Mouse (Mus musculus) gastrocnemius, postnatal 14 days (tissue): Measurements from ENCODE around the gene Necap2. TPM values are rescaled to one million over a fixed set of nuclear protein-coding genes. Genes with fewer than 3 reads are reported as not detected.

Source experiments
- DNase-seq: peaks from one replicate; pipeline ENCODE4 v3.0.0; 2021; ENCODE audit warnings: mixed read lengths
- intact Hi-C: fragments of 180-260 bp; cut with DNase I; formaldehyde crosslinking; loops from one replicate; pipeline ENCODE4 v1.15.1; 2025; ENCODE audit warnings: low total_unique reads
- total RNA-seq, 2 experiments: library from RNA; stranded (reverse); gene quantifications; 2 replicates each; pipeline ENCODE4 v1.2.3; 2021

Necap2 gene
- total RNA-seq, 2 experiments from 2014 or later: 19.9 to 21.7 TPM

DNA sequence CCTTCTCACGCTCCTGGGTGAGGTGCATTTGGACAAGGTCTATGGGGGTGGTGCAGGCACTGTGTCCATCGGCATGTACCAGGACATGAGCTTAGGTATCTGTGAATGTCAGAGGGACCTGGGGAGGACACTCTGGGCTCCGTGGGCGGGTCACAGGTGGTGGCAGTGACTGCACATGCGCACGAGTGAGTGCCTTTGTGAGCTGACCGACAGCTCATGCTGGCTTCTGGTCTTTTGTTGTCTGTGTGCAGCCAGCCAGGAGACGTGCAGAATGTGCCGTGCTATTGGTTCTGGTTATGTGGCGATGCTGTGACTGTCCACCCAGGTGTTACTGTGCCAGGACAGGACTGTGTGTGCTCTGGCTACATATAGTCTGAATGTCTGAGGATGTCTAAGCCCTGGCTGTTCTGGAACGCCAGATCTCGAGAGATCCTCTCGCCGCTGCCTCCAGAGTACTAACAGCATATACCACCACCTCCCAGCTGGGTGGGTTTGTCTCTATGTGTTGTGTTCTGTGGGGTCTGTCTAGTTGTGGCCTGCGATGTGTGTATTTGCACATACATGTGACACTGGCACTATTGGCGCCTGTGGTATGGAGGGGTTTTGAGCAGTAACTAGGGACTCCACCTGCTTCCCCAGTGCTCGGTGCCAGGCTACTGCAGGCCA, 29.2 kb downstream of the Necap2 start:
- intact Hi-C loops: no loop called here
- no peak for DNase-seq

- peak; percentile 47 for DNase-seq
- intact Hi-C loops: no loop called here
Measured at GRCm38 (mm10) chr4:141044816-141045215, 33.3 kb downstream of the Necap2 start.

DNA sequence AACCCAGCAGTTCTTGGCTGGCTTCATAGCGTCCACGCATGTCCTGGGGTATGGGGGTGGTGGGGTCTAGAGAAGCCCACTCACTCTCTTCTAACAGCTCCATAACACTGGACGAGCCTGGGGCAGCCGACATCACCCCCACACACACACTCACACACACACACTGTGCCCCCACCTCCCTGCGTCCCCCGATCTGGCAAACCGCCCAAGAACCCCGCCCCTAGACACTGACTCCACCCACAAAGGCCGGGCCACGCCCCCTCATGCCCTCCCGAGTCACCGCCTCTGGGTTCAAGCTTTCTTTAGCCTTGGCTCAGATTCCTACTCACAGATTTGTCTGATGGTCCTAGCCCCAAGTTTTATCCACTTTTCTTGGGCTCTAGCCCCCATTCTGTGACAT, 37.0 kb downstream of the Necap2 start:
- intact Hi-C loops: no loop called here
- DNase-seq: no peak

- DNase-seq: no peak
- intact Hi-C loops: no loop called here
Measured at GRCm38 (mm10) chr4:141033606-141034549, 44.3 kb downstream of the Necap2 start.

- intact Hi-C loops: loop anchor here (2.0 kb wide), 1 partner anchor 67 kb away; no protein-coding TSS in a partner anchor
Measured at GRCm38 (mm10) chr4:141031733-141032132, 46.4 kb downstream of the Necap2 start.

DNA sequence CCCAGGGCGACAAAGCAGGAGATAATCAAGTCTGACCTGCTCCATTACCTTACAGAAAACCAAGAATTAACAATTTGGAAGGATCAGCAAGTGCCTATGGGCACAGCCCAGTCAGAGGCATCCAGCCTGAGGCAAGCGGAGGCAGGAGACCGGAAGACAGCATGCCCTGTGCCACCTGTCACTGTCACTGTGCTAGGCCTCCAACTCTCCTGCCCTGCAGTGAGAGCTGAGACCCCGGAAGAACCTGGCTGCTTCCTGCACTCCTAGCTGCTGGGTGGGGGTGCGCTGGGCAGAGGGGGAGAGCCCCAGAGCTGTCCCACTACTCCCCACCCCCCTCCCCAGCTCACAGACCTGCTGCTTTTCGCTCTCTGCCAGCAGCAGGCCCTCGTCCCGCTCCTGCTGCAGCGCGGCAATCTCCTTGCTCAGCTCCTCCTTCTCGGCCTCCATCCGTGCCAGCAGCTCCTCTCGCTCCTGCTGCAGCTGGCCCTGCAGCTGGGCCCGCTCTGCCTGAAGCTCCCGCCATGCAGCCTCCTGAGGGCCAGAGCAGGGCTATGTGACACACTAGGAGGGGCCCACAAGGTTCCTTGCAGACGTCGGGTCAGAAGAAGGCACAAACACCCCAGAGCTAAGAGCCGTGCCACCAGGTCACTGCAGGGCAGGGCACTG, 47.5 kb downstream of the Necap2 start:
- intact Hi-C loops: loop anchor here (2.0 kb wide), 1 partner anchor 66 kb away; no protein-coding TSS in a partner anchor
- DNase-seq: peak; percentile 61

More at GRCm38 (mm10) chr4:141031733-141032132, 46.4 kb downstream of the Necap2 start:
- peak; percentile 82 for DNase-seq

- intact Hi-C loops: no loop called here
- DNase-seq: no peak
Measured at GRCm38 (mm10) chr4:141024992-141025391, 53.2 kb downstream of the Necap2 start.

DNA sequence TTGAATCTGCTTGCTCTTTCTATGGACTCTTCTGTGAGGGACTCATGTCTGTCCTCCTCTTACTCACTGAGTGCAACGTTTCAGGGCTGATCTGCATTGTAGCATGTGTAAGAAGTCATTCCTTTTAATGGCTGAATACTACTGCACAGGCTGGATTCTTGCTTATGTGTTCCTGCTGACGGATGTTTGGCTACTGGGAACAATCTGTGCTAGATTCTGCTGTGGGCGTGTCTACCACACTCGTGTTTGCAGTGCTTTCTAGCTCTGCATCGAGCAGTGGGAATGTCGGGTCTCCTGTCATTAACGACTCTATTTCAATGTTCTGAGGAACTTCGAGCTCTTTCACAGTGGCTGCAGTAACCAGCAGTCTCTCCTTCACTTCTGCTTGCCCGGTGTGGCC, 54.1 kb downstream of the Necap2 start:
- intact Hi-C loops: no loop called here
- DNase-seq: no peak

GRCm38 (mm10) chr4:141021614-141021929, 56.6 kb downstream of the Necap2 start:
- intact Hi-C loops: no loop called here
- DNase-seq: no peak

DNA sequence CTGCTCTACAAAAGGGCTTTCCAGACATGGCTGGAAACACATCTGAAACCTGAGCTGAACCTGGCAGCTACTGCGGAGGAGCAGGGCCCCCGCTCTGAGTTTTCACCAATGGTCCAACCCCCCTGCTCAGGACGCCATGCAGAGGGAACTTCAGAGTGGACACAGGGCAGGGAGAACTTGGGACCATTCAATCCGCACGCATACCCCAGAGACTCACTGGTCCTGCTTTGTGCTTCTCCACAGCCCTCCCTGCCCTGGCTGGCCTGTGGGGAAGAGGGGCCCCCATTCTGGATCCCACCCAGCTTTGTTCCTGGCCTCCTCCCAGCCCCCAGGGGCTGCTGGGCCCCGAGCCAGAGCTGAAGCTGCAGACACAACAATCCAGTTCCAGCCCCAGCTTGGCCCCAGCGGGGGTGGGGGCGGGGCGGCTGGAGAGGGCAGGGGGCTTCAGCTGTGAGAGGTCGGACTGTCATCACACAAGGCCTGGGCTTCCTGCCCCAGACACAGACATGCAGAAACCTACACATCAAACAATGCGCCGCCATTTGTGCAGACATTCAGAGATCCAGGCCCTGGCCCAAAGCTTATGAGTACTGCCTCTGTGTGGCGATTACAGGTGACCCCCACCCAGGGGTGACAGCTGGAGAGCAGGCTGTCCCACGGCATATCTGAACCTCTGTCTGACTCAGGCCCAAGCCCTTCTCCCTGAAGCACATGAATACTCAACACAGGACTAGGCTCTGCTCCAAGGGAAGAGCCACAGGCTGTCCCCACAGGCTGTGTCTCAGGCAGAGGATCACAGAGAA, 57.1 kb downstream of the Necap2 start:
- DNase-seq: peak; percentile 69
- intact Hi-C loops: no loop called here

- intact Hi-C loops: no loop called here
- DNase-seq: no peak
Measured at GRCm38 (mm10) chr4:141020220-141020619, 57.9 kb downstream of the Necap2 start.

GRCm38 (mm10) chr4:141017657-141018436, 60.3 kb downstream of the Necap2 start:
- intact Hi-C loops: no loop called here
- DNase-seq: no peak

Other genes with a start within 250 kb of the Necap2 start
- under 1 TPM; 0.07 to 0.08 TPM for gene Padi1, start 232.6 kb downstream of the Necap2 start, total RNA-seq
- gene Padi2, start 172.0 kb downstream of the Necap2 start, total RNA-seq: 100 to 1,000 TPM; 101 to 150 TPM
- gene Sdhb, start 117.2 kb downstream of the Necap2 start, total RNA-seq: 100 to 1,000 TPM; 480 to 609 TPM
- 10 to 100 TPM; 16.1 to 17.0 TPM for gene Atp13a2, start 91.5 kb downstream of the Necap2 start, total RNA-seq
- 10 to 100 TPM; 33.9 to 47.3 TPM for gene Mfap2, start 67.9 kb downstream of the Necap2 start, total RNA-seq
- gene Crocc, start 17.8 kb downstream of the Necap2 start, total RNA-seq: 1 to 10 TPM; 2.6 to 4.0 TPM
- gene Spata21, start 10.0 kb upstream of the Necap2 start, total RNA-seq: not detected
- gene Szrd1, start 61.4 kb upstream of the Necap2 start, total RNA-seq: 100 to 1,000 TPM; 161 to 166 TPM
- 10 to 100 TPM in 1 of 2 experiments, 1 to 10 TPM in 1; 9.1 to 10.8 TPM for gene Fbxo42, start 69.6 kb upstream of the Necap2 start, total RNA-seq
- gene Rsg1, start 135.6 kb upstream of the Necap2 start, total RNA-seq: under 1 TPM; 0.21 to 0.38 TPM
- 1 to 10 TPM; 1.3 to 1.4 TPM for gene Arhgef19, start 161.1 kb upstream of the Necap2 start, total RNA-seq
- 1 to 10 TPM; 2.9 to 3.7 TPM for gene Epha2, start 222.9 kb upstream of the Necap2 start, total RNA-seq